Mouse (Mus musculus): ENCODE measurements around the gene 9130019O22Rik. TPM values are rescaled to one million over a fixed set of nuclear protein-coding genes. Genes with fewer than 3 reads are reported as not detected.
A peak's percentile ranks its signal among the peaks of the same experiment; 100 is the strongest.
"Not testable (repeated sequence)": the region's sequence is repeated elsewhere in the genome, so short reads cannot be mapped to it uniquely, and the experiment has no call there.

The 9130019O22Rik gene
- polyA plus RNA-seq, 1 experiment from 2014 or later = 2.4 TPM

GRCm38 (mm10) chr7:127371213-127371612 is 15.8 kb downstream of the 9130019O22Rik start:
- no peak overlapping the region for H3K4me2 ChIP-seq

GRCm38 (mm10) chr7:127366249-127366648 is 20.7 kb downstream of the 9130019O22Rik start:
- H3K4me1 ChIP-seq = peaks cover 14% of the 10 kb centered on the region; the same call in 1 of the 2 replicates
- WGBS (ENCODE audit: insufficient replicate concordance) = 74% methylated on average over 3 of the region's 3 CpGs
- no peak overlapping the region for H3K27ac ChIP-seq
- no peak overlapping the region for H3K4me3 ChIP-seq
- H3K9me3 ChIP-seq (replicated peaks) = 0 out of 2 replicates have a peak, but pooled peaks cover 8% of the 10 kb centered on the region
- no peak for ATAC-seq
- H3K9ac ChIP-seq = no peak overlapping the region
- peaks cover 27% of the 10 kb centered on the region for H3K27me3 ChIP-seq (replicated peaks)
- H3K36me3 ChIP-seq = no peaks in the 10 kb centered on the region
- H3K4me2 ChIP-seq = no peak overlapping the region

More at GRCm38 (mm10) chr7:127371213-127371612, 15.8 kb downstream of the 9130019O22Rik start:
- Histone ChIP-seq H3K27ac (no peak overlapping the region), H3K27me3 (replicated peaks) (no peaks in the 10 kb centered on the region), H3K9ac (no peak overlapping the region), H3K4me3 (no peak overlapping the region), H3K4me1 (peaks cover 17% of the 10 kb centered on the region), H3K9me3 (replicated peaks) (0 out of 2 replicates have a peak, but pooled peaks cover 8% of the 10 kb centered on the region), H3K36me3 (peaks cover 16% of the 10 kb centered on the region)
- 31% methylated on average over 2 of the region's 2 CpGs for WGBS (ENCODE audit: insufficient replicate concordance)
- no peak for ATAC-seq

- H3K4me2 ChIP-seq = peak overlapping the region; percentile 64; the same call in 1 of the 2 replicates
- ATAC-seq = no peak
Measured at GRCm38 (mm10) chr7:127364166-127364565, 22.8 kb downstream of the 9130019O22Rik start.

GRCm38 (mm10) chr7:127363475-127363921 is 23.5 kb downstream of the 9130019O22Rik start:
- Histone ChIP-seq H3K9ac (peak overlapping the region; percentile 44), H3K4me1 (peaks cover 11% of the 10 kb centered on the region; the same call in 1 of the 2 replicates), H3K27ac (no peak overlapping the region), H3K4me2 (peak overlapping the region; percentile 64), H3K4me3 (peak overlapping the region; percentile 39), H3K9me3 (replicated peaks) (0 out of 2 replicates have a peak, but pooled peaks cover 8% of the 10 kb centered on the region), H3K36me3 (no peaks in the 10 kb centered on the region), H3K27me3 (replicated peaks) (peaks cover 46% of the 10 kb centered on the region)
- no peak for ATAC-seq
- 8% methylated on average over 24 of the region's 24 CpGs for WGBS (ENCODE audit: insufficient replicate concordance)

More at GRCm38 (mm10) chr7:127364166-127364565, 22.8 kb downstream of the 9130019O22Rik start:
- Histone ChIP-seq H3K4me1 (peaks cover 11% of the 10 kb centered on the region; the same call in 1 of the 2 replicates), H3K27ac (no peak overlapping the region), H3K36me3 (no peaks in the 10 kb centered on the region), H3K9me3 (replicated peaks) (0 out of 2 replicates have a peak, but pooled peaks cover 8% of the 10 kb centered on the region), H3K27me3 (replicated peaks) (peaks cover 44% of the 10 kb centered on the region), H3K9ac (no peak overlapping the region; the same call in 1 of the 2 replicates), H3K4me3 (0 out of 2 replicates have a peak overlapping the region, but pooled peaks have one; percentile 39)
- 59% methylated on average over 4 of the region's 4 CpGs for WGBS (ENCODE audit: insufficient replicate concordance)

GRCm38 (mm10) chr7:127362418-127362817 is 24.5 kb downstream of the 9130019O22Rik start:
- not testable (repeated sequence) for H3K9me3 ChIP-seq (replicated peaks); ATAC-seq; H3K27ac ChIP-seq; H3K36me3 ChIP-seq; H3K9ac ChIP-seq
- Histone ChIP-seq H3K27me3 (replicated peaks) (peaks cover 55% of the 10 kb centered on the region), H3K4me3 (0 out of 2 replicates have a peak overlapping the region, but pooled peaks have one; percentile 18), H3K4me1 (peaks cover 11% of the 10 kb centered on the region; the same call in 1 of the 2 replicates), H3K4me2 (peak overlapping the region; percentile 32)
- 22% methylated on average over 13 of the region's 13 CpGs for WGBS (ENCODE audit: insufficient replicate concordance)

GRCm38 (mm10) chr7:127361449-127361848 is 25.5 kb downstream of the 9130019O22Rik start:
- ATAC-seq = 0 out of 2 replicates have a peak, but pooled peaks have one; percentile 21
- no peak overlapping the region for H3K4me2 ChIP-seq
- H3K4me1 ChIP-seq = peaks cover 11% of the 10 kb centered on the region; the same call in 1 of the 2 replicates
- WGBS (ENCODE audit: insufficient replicate concordance) = 46% methylated on average over 13 of the region's 13 CpGs
- peaks cover 59% of the 10 kb centered on the region for H3K27me3 ChIP-seq (replicated peaks)
- no peaks in the 10 kb centered on the region for H3K9me3 ChIP-seq (replicated peaks)
- no peak overlapping the region for H3K27ac ChIP-seq
- H3K4me3 ChIP-seq = no peak overlapping the region
- H3K36me3 ChIP-seq = no peaks in the 10 kb centered on the region
- H3K9ac ChIP-seq = no peak overlapping the region

- Histone ChIP-seq H3K4me3 (no peak overlapping the region), H3K36me3 (no peaks in the 10 kb centered on the region), H3K27me3 (replicated peaks) (peaks cover 54% of the 10 kb centered on the region), H3K9ac (no peak overlapping the region), H3K4me2 (no peak overlapping the region), H3K4me1 (peaks cover 11% of the 10 kb centered on the region; the same call in 1 of the 2 replicates), H3K27ac (no peak overlapping the region), H3K9me3 (replicated peaks) (no peaks in the 10 kb centered on the region)
- no peak for ATAC-seq
- 57% methylated on average over 4 of the region's 4 CpGs for whole genome bisulfite sequencing (ENCODE audit: insufficient replicate concordance)
Measured at GRCm38 (mm10) chr7:127360265-127360664, 26.7 kb downstream of the 9130019O22Rik start.

- H3K4me3 ChIP-seq = no peak overlapping the region
- no peak overlapping the region for H3K9ac ChIP-seq
- 49% methylated on average over 4 of the region's 4 CpGs for WGBS (ENCODE audit: insufficient replicate concordance)
- H3K4me2 ChIP-seq = no peak overlapping the region
- no peak overlapping the region for H3K27ac ChIP-seq
- peaks cover 44% of the 10 kb centered on the region for H3K27me3 ChIP-seq (replicated peaks)
- H3K36me3 ChIP-seq = no peaks in the 10 kb centered on the region
- peaks cover 7% of the 10 kb centered on the region; the same call in 1 of the 2 replicates for H3K4me1 ChIP-seq
- no peaks in the 10 kb centered on the region for H3K9me3 ChIP-seq (replicated peaks)
- ATAC-seq = no peak
Measured at GRCm38 (mm10) chr7:127358472-127358871, 28.5 kb downstream of the 9130019O22Rik start.

GRCm38 (mm10) chr7:127357871-127358270 is 29.1 kb downstream of the 9130019O22Rik start:
- 0 out of 2 replicates have a peak, but pooled peaks cover 5% of the 10 kb centered on the region for H3K4me1 ChIP-seq
- no peaks in the 10 kb centered on the region for H3K9me3 ChIP-seq (replicated peaks)
- H3K27me3 ChIP-seq (replicated peaks) = peaks cover 41% of the 10 kb centered on the region
- H3K4me3 ChIP-seq = no peak overlapping the region
- no peak overlapping the region for H3K9ac ChIP-seq
- no peaks in the 10 kb centered on the region for H3K36me3 ChIP-seq
- no peak for ATAC-seq
- H3K27ac ChIP-seq = no peak overlapping the region
- H3K4me2 ChIP-seq = no peak overlapping the region
- WGBS (ENCODE audit: insufficient replicate concordance) = 46% methylated on average over 2 of the region's 2 CpGs

GRCm38 (mm10) chr7:127355796-127356195 is 31.2 kb downstream of the 9130019O22Rik start:
- Histone ChIP-seq H3K9me3 (replicated peaks) (no peaks in the 10 kb centered on the region), H3K27ac (no peak overlapping the region), H3K9ac (no peak overlapping the region), H3K4me2 (no peak overlapping the region), H3K36me3 (no peaks in the 10 kb centered on the region), H3K4me3 (no peak overlapping the region), H3K27me3 (replicated peaks) (peaks cover 31% of the 10 kb centered on the region), H3K4me1 (no peaks in the 10 kb centered on the region)
- ATAC-seq = no peak
- WGBS (ENCODE audit: insufficient replicate concordance) = 54% methylated on average over 3 of the region's 3 CpGs

GRCm38 (mm10) chr7:127351230-127352004 is 35.5 kb downstream of the 9130019O22Rik start:
- ATAC-seq = no peak
- no peaks in the 10 kb centered on the region for H3K9me3 ChIP-seq (replicated peaks)
- WGBS (ENCODE audit: insufficient replicate concordance) = 60% methylated on average over 5 of the region's 5 CpGs
- H3K9ac ChIP-seq = no peak overlapping the region
- H3K27me3 ChIP-seq (replicated peaks) = 0 out of 2 replicates have a peak, but pooled peaks cover 4% of the 10 kb centered on the region
- H3K4me1 ChIP-seq = peaks cover 11% of the 10 kb centered on the region
- H3K36me3 ChIP-seq = no peaks in the 10 kb centered on the region
- H3K27ac ChIP-seq = no peak overlapping the region
- H3K4me3 ChIP-seq = no peak overlapping the region
- H3K4me2 ChIP-seq = no peak overlapping the region

- peak overlapping the region; percentile 80 for H3K9ac ChIP-seq
- ATAC-seq = no peak
- peaks cover 21% of the 10 kb centered on the region for H3K36me3 ChIP-seq
- H3K4me3 ChIP-seq = peak overlapping the region; percentile 79
- H3K9me3 ChIP-seq (replicated peaks) = no peaks in the 10 kb centered on the region
- peak overlapping the region; percentile 82; the same call in 1 of the 2 replicates for H3K27ac ChIP-seq
- peaks cover 46% of the 10 kb centered on the region for H3K4me1 ChIP-seq
- 17% methylated on average over 8 of the region's 8 CpGs for WGBS (ENCODE audit: insufficient replicate concordance)
- H3K27me3 ChIP-seq (replicated peaks) = no peaks in the 10 kb centered on the region
- peak overlapping the region; percentile 96 for H3K4me2 ChIP-seq
Measured at GRCm38 (mm10) chr7:127346676-127347075, 40.3 kb downstream of the 9130019O22Rik start.

Data from liver, embryonic 12.5 days (tissue).